Mouse (Mus musculus): Measurements from ENCODE around the gene Olfr275.

The Olfr275 gene

GRCm38 (mm10) chr4:52814304-52814703 is at the start of gene Olfr275:
Gene Olfr275, plus strand, starts transcription at chr4:52814604.
- no peak for TF ChIP-seq GATA4 (IDR thresholded peaks at IDR 0.05; ENCODE audit: insufficient replicate concordance, low read length)

- TF ChIP-seq GATA4 (IDR thresholded peaks at IDR 0.05; ENCODE audit: insufficient replicate concordance, low read length): no peak
These were observed 48.8 kb upstream of the Olfr275 start for GRCm38 (mm10) chr4:52765612-52766011.

- TF ChIP-seq GATA4 (IDR thresholded peaks at IDR 0.05; ENCODE audit: insufficient replicate concordance, low read length): no peak
These were observed 42.2 kb upstream of the Olfr275 start for GRCm38 (mm10) chr4:52772186-52772585.

- TF ChIP-seq GATA4 (IDR thresholded peaks at IDR 0.05; ENCODE audit: insufficient replicate concordance, low read length): no peak
These were observed 14.4 kb upstream of the Olfr275 start for GRCm38 (mm10) chr4:52800013-52800412.

GRCm38 (mm10) chr4:52811871-52812270 is 2.5 kb upstream of the Olfr275 start:
- TF ChIP-seq GATA4 (IDR thresholded peaks at IDR 0.05; ENCODE audit: insufficient replicate concordance, low read length): no peak

DNA sequence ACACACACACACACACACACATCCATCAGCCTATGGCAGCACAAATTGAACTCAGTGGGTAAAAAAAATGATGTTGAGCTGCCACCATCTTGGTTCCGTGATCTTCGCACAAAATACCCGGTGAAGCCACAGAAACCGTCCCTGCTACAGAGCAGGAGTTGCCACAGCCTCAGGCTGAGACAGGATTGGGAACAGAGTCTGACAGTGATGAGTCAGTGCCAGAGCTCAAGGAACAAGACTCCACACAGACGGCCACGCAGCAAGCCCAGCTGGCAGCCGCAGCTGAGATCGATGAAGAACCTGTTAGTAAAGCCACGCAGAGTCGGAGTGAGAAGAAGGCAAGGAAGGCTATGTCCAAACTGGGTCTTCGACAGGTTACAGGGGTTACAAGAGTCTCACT is 7.0 kb downstream of the Olfr275 start:
- no peak for TF ChIP-seq GATA4 (IDR thresholded peaks at IDR 0.05; ENCODE audit: insufficient replicate concordance, low read length)

DNA sequence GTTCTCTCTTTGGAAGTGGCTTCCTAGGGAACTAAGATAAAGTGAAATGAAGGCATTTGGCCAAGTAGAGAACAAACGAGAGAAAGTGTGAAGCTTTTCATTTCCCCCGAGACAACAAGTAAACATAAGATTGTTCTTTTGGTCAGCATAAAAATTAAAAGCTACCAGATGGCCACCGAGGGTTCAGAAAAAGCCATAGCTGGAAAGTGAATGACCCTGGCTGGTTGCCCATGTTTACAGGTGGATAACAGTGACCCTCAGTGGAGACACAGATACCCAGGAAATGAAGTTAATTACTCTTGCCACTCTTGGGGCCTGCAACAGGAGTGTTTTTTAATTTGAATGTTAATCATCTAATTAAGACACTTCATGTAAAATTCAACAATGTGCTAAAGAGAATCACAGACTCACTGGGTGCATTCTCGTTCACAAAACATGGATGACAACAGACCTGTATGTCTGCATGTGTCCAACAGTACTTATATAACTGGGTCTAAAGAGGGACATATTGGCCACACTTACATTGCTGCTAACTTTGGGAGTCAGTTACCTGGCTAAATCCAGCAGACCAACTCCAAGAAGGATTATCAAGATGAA is 34.7 kb downstream of the Olfr275 start:
- no peak for TF ChIP-seq GATA4 (IDR thresholded peaks at IDR 0.05; ENCODE audit: insufficient replicate concordance, low read length)

DNA sequence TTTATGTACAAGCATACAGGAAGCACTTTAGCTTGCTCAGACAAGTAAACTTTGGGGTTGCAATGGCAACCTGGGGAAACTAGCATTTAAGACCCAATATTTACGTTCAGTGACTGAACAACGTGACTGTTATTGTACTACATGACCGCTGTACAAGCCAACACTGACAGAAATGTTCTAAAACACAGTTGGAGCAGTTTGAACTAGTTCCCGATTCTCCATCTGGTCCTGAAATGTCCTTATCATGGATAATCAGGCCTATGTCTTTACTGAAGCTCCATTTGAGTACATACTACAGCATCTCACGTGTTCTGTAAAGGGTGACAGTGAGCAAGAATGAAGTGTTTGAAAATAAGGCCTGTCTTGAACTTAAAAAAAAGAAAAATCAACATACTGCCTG is 35.3 kb downstream of the Olfr275 start:
- TF ChIP-seq GATA4 (IDR thresholded peaks at IDR 0.05; ENCODE audit: insufficient replicate concordance, low read length): no peak

DNA sequence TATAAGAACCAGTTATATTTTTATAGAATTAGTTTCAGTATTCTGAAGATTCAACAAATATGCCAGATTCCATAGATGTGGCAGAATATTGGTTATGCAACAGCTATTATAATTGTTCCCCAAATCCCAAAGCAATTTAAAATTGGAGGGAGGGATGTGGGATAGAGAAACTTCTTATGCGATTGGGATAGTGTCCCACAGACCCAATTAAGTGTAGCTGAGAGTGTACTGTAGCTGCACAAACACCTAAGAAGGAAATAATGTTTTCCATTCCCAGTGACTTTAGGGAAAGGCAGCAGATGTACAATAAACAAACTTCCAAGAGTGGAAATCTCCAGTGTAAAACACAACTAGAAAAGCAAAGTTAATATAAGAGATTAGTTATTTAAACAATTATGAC is 44.7 kb downstream of the Olfr275 start, which contains the start of gene Olfr273:
TSS of gene Olfr273 (minus strand) at position 101 of the 400 bp plus-strand sequence.
- TF ChIP-seq GATA4 (IDR thresholded peaks at IDR 0.05; ENCODE audit: insufficient replicate concordance, low read length): no peak

DNA sequence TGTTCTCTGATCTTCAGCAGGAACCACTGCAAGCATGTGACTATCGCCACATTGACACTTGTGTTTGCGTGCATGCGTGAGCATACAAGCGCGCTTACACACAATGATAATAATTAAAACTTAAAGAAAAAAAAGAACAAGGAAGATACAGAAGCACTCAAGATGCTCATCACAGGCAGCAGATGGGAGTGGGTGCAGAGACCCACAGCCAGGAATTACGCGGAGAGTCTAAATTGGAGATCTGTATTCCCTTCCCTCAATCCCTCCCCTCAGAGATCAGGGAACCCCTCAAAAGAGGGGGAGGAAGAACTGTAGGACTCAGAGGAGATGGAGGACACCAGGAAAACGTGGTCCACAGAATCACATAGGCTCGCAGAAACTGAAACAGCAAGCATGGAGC is 49.8 kb downstream of the Olfr275 start:
- no peak for TF ChIP-seq GATA4 (IDR thresholded peaks at IDR 0.05; ENCODE audit: insufficient replicate concordance, low read length)

All from liver, adult (tissue).